Mouse (Mus musculus): ENCODE results near the gene Mfsd4b5. TPM values are rescaled to one million over a fixed set of nuclear protein-coding genes. Genes with fewer than 3 reads are reported as not detected.

Mfsd4b5 gene
- total and polyA plus RNA-seq, 2 experiments from 2014 or later, result not detected

GRCm38 (mm10) chr10:39961906-39962305 is 24.5 kb downstream of the Mfsd4b5 start:
- no peaks in the 10 kb centered on the region for H3K4me1 ChIP-seq (ENCODE audit: insufficient read depth, low read length)
- DNase-seq (ENCODE audit: low spot score) (no peak), ATAC-seq (ENCODE audit: low FRiP score) (no peak)
- H3K36me3 ChIP-seq (ENCODE audit: insufficient read depth, low read length), result no peaks in the 10 kb centered on the region
- H3K27ac ChIP-seq (ENCODE audit: low read depth, low read length), result no peak overlapping the region
- 0 out of 2 replicates have a peak, but pooled peaks cover 5% of the 10 kb centered on the region for H3K27me3 ChIP-seq (ENCODE audit: insufficient read depth, low read length)
- no peak overlapping the region for H3K4me3 ChIP-seq (ENCODE audit: low read depth, low read length)
- no peak for TF ChIP-seq CTCF (IDR thresholded peaks at IDR 0.05)
- WGBS, result 69% methylated on average over 1 of the region's 1 CpGs
- no peaks in the 10 kb centered on the region for H3K9me3 ChIP-seq (ENCODE audit: low read length)
- H3K4me2 ChIP-seq (ENCODE audit: low read depth, low read length, poor library complexity, severe bottlenecking), result no peak overlapping the region
- no peak overlapping the region for H3K9ac ChIP-seq (replicated peaks; ENCODE audit: low read length, poor library complexity, severe bottlenecking)

GRCm38 (mm10) chr10:39960441-39960822 is 26.0 kb downstream of the Mfsd4b5 start:
- no peaks in the 10 kb centered on the region for H3K4me1 ChIP-seq (ENCODE audit: insufficient read depth, low read length)
- H3K4me3 ChIP-seq (ENCODE audit: low read depth, low read length), result peak overlapping the region; percentile 38; the same call in 1 of the 2 replicates
- WGBS, result 45% methylated on average over 11 of the region's 11 CpGs
- H3K36me3 ChIP-seq (ENCODE audit: insufficient read depth, low read length), result no peaks in the 10 kb centered on the region
- 0 out of 2 replicates have a peak, but pooled peaks cover 5% of the 10 kb centered on the region for H3K27me3 ChIP-seq (ENCODE audit: insufficient read depth, low read length)
- no peak overlapping the region for H3K9ac ChIP-seq (replicated peaks; ENCODE audit: low read length, poor library complexity, severe bottlenecking)
- H3K27ac ChIP-seq (ENCODE audit: low read depth, low read length), result no peak overlapping the region
- H3K4me2 ChIP-seq (ENCODE audit: low read depth, low read length, poor library complexity, severe bottlenecking), result peak overlapping the region; percentile 68
- ATAC-seq (ENCODE audit: low FRiP score) (peak; percentile 36; the same call in 1 of the 2 replicates), DNase-seq (ENCODE audit: low spot score) (no peak)
- H3K9me3 ChIP-seq (ENCODE audit: low read length), result no peaks in the 10 kb centered on the region
- TF ChIP-seq CTCF (IDR thresholded peaks at IDR 0.05), result no peak

GRCm38 (mm10) chr10:39959761-39960440 is 26.5 kb downstream of the Mfsd4b5 start, which contains the start of gene Mfsd4b3:
Gene Mfsd4b3, minus strand, starts transcription at chr10:39960153.
- Histone ChIP-seq H3K4me3 (ENCODE audit: low read depth, low read length) (peak within 1 kb of the TSS; percentile 38), H3K36me3 (ENCODE audit: insufficient read depth, low read length) (no peaks in the 10 kb centered on the region), H3K9me3 (ENCODE audit: low read length) (no peaks in the 10 kb centered on the region), H3K27me3 (ENCODE audit: insufficient read depth, low read length) (0 out of 2 replicates have a peak, but pooled peaks cover 5% of the 10 kb centered on the region), H3K27ac (ENCODE audit: low read depth, low read length) (no peak within 1 kb of the TSS), H3K9ac (replicated peaks; ENCODE audit: low read length, poor library complexity, severe bottlenecking) (peak within 1 kb of the TSS; percentile 13), H3K4me1 (ENCODE audit: insufficient read depth, low read length) (no peaks in the 10 kb centered on the region), H3K4me2 (ENCODE audit: low read depth, low read length, poor library complexity, severe bottlenecking) (peak within 1 kb of the TSS; percentile 68)
- peak; percentile 91 for TF ChIP-seq CTCF (IDR thresholded peaks at IDR 0.05)
- ATAC-seq (ENCODE audit: low FRiP score) (peak; percentile 98), DNase-seq (ENCODE audit: low spot score) (peak; percentile 97)
- WGBS, result under 1% methylated on average over 38 of the region's 38 CpGs

- H3K36me3 ChIP-seq (ENCODE audit: insufficient read depth, low read length), result no peaks in the 10 kb centered on the region
- WGBS, result 68% methylated on average over 4 of the region's 4 CpGs
- ATAC-seq (ENCODE audit: low FRiP score), result no peak
- DNase-seq (ENCODE audit: low spot score), result peak; percentile 49
- peak; percentile 77 for TF ChIP-seq CTCF (IDR thresholded peaks at IDR 0.05)
- H3K9ac ChIP-seq (replicated peaks; ENCODE audit: low read length, poor library complexity, severe bottlenecking), result no peak overlapping the region
- H3K9me3 ChIP-seq (ENCODE audit: low read length), result no peaks in the 10 kb centered on the region
- no peak overlapping the region for H3K4me3 ChIP-seq (ENCODE audit: low read depth, low read length)
- H3K27me3 ChIP-seq (ENCODE audit: insufficient read depth, low read length), result 0 out of 2 replicates have a peak, but pooled peaks cover 5% of the 10 kb centered on the region
- H3K4me1 ChIP-seq (ENCODE audit: insufficient read depth, low read length), result no peaks in the 10 kb centered on the region
- H3K4me2 ChIP-seq (ENCODE audit: low read depth, low read length, poor library complexity, severe bottlenecking), result no peak overlapping the region
- H3K27ac ChIP-seq (ENCODE audit: low read depth, low read length), result no peak overlapping the region
These were observed 28.2 kb downstream of the Mfsd4b5 start for GRCm38 (mm10) chr10:39958266-39958665.

- DNase-seq (ENCODE audit: low spot score) (peak; percentile 26), ATAC-seq (ENCODE audit: low FRiP score) (no peak)
- Histone ChIP-seq H3K4me2 (ENCODE audit: low read depth, low read length, poor library complexity, severe bottlenecking) (no peak overlapping the region), H3K4me3 (ENCODE audit: low read depth, low read length) (no peak overlapping the region), H3K36me3 (ENCODE audit: insufficient read depth, low read length) (no peaks in the 10 kb centered on the region), H3K9ac (replicated peaks; ENCODE audit: low read length, poor library complexity, severe bottlenecking) (no peak overlapping the region), H3K9me3 (ENCODE audit: low read length) (no peaks in the 10 kb centered on the region), H3K4me1 (ENCODE audit: insufficient read depth, low read length) (no peaks in the 10 kb centered on the region), H3K27me3 (ENCODE audit: insufficient read depth, low read length) (0 out of 2 replicates have a peak, but pooled peaks cover 5% of the 10 kb centered on the region), H3K27ac (ENCODE audit: low read depth, low read length) (no peak overlapping the region)
- TF ChIP-seq CTCF (IDR thresholded peaks at IDR 0.05), result peak; percentile 51
- WGBS, result 50% methylated on average over 2 of the region's 2 CpGs
These were observed 30.0 kb downstream of the Mfsd4b5 start for GRCm38 (mm10) chr10:39956340-39956878.

- TF ChIP-seq CTCF (IDR thresholded peaks at IDR 0.05), result no peak
- no peak overlapping the region for H3K9ac ChIP-seq (replicated peaks; ENCODE audit: low read length, poor library complexity, severe bottlenecking)
- H3K4me3 ChIP-seq (ENCODE audit: low read depth, low read length), result no peak overlapping the region
- H3K27me3 ChIP-seq (ENCODE audit: insufficient read depth, low read length), result 0 out of 2 replicates have a peak, but pooled peaks cover 5% of the 10 kb centered on the region
- no peak overlapping the region for H3K4me2 ChIP-seq (ENCODE audit: low read depth, low read length, poor library complexity, severe bottlenecking)
- no peaks in the 10 kb centered on the region for H3K9me3 ChIP-seq (ENCODE audit: low read length)
- no peak for DNase-seq (ENCODE audit: low spot score)
- H3K36me3 ChIP-seq (ENCODE audit: insufficient read depth, low read length), result no peaks in the 10 kb centered on the region
- 81% methylated on average over 2 of the region's 2 CpGs for WGBS
- no peak for ATAC-seq (ENCODE audit: low FRiP score)
- no peaks in the 10 kb centered on the region for H3K4me1 ChIP-seq (ENCODE audit: insufficient read depth, low read length)
- H3K27ac ChIP-seq (ENCODE audit: low read depth, low read length), result no peak overlapping the region
These were observed 31.3 kb downstream of the Mfsd4b5 start for GRCm38 (mm10) chr10:39955163-39955562.

Data from midbrain, postnatal 0 days (tissue).